Mouse (Mus musculus): ENCODE data around the gene Zfp282. TPM values are rescaled to one million over a fixed set of nuclear protein-coding genes. Genes with fewer than 3 reads are reported as not detected.

Gene Zfp282
- total and polyA plus RNA-seq, 3 experiments = 7.0 to 9.2 (median 7.1) TPM

Other genes with a start within 250 kb of the Zfp282 start
- 100 to 1,000 TPM in 1 of 2 experiments, 10 to 100 TPM in 1; 93.2 to 114 TPM for gene Pdia4, start 63.8 kb upstream of the Zfp282 start, total RNA-seq (2021)
- gene Pdia4, start 63.8 kb upstream of the Zfp282 start, polyA plus RNA-seq (2012; rRNA removed) = 7.9 and 8.7 TPM in 2 replicates
- gene Zfp786, start 46.3 kb upstream of the Zfp282 start, total RNA-seq (2021) = under 1 TPM; 0.78 to 0.93 TPM
- gene Zfp786, start 46.3 kb upstream of the Zfp282 start, polyA plus RNA-seq (2012; rRNA removed) = 0.30 and 0.37 TPM in 2 replicates
- gene Zfp398, start 41.5 kb upstream of the Zfp282 start, total RNA-seq (2021) = 10 to 100 TPM; 10.5 to 12.1 TPM
- 11.7 and 13.4 TPM in 2 replicates for gene Zfp398, start 41.5 kb upstream of the Zfp282 start, polyA plus RNA-seq (2012; rRNA removed)
- 10 to 100 TPM; 13.4 to 15.5 TPM for gene Zfp212, start 43.3 kb downstream of the Zfp282 start, total RNA-seq (2021)
- gene Zfp212, start 43.3 kb downstream of the Zfp282 start, polyA plus RNA-seq (2012; rRNA removed) = 8.2 and 8.4 TPM in 2 replicates
- gene Zfp956, start 76.2 kb downstream of the Zfp282 start, total RNA-seq (2021) = 1 to 10 TPM; 3.8 to 8.6 TPM
- 10.4 and 11.6 TPM in 2 replicates for gene Zfp956, start 76.2 kb downstream of the Zfp282 start, polyA plus RNA-seq (2012; rRNA removed)
- gene Zfp777, start 171.7 kb downstream of the Zfp282 start, total RNA-seq (2021) = 10 to 100 TPM; 20.1 to 24.3 TPM
- 20.3 and 23.4 TPM in 2 replicates for gene Zfp777, start 171.7 kb downstream of the Zfp282 start, polyA plus RNA-seq (2012; rRNA removed)
- 10 to 100 TPM; 23.4 to 24.8 TPM for gene Zfp746, start 209.4 kb downstream of the Zfp282 start, total RNA-seq (2021)
- gene Zfp746, start 209.4 kb downstream of the Zfp282 start, polyA plus RNA-seq (2012; rRNA removed) = 21.0 and 23.7 TPM in 2 replicates